Mouse (Mus musculus) heart, embryonic 15.5 days (tissue): ENCODE results near the gene Nos1ap. TPM values are rescaled to one million over a fixed set of nuclear protein-coding genes. Genes with fewer than 3 reads are reported as not detected.

Experiments
- ATAC-seq: fragments of 200-750 bp; cut with Nextera tagmentation; replicated peaks from 2 replicates; pipeline ENCODE4 v1.8.0; 2017; ENCODE audit warnings: low read depth, moderate TSS enrichment; ENCODE audit not compliant: insufficient number of reproducible peaks, insufficient read depth, low FRiP score
- H3K27ac ChIP-seq: fragments of 300-500 bp; sonication (generic); 2 replicates; pipeline ENCODE4 v1.5.1; 2015; ENCODE audit warnings: mild to moderate bottlenecking, inconsistent platforms
- H3K27me3 ChIP-seq: fragments of 300-500 bp; sonication (generic); 2 replicates; pipeline ENCODE4 v1.6.1; 2015; ENCODE audit warnings: inconsistent platforms
- H3K36me3 ChIP-seq: fragments of 300-500 bp; sonication (generic); 2 replicates; pipeline ENCODE4 v1.6.1; 2015; ENCODE audit warnings: mild to moderate bottlenecking, inconsistent platforms
- H3K4me1 ChIP-seq: fragments of 300-500 bp; sonication (generic); replicated peaks from 2 replicates; pipeline ENCODE4 v1.6.1; 2015; ENCODE audit warnings: inconsistent platforms
- H3K4me2 ChIP-seq: fragments of 300-500 bp; sonication (generic); 2 replicates; pipeline ENCODE4 v1.6.1; 2015; ENCODE audit warnings: inconsistent platforms, mild to moderate bottlenecking, moderate library complexity
- H3K4me3 ChIP-seq: fragments of 300-500 bp; sonication (generic); 2 replicates; pipeline ENCODE4 v1.5.1; 2015; ENCODE audit warnings: mild to moderate bottlenecking, inconsistent platforms
- H3K9ac ChIP-seq: fragments of 300-500 bp; sonication (generic); 2 replicates; pipeline ENCODE4 v1.6.1; 2015; ENCODE audit warnings: mild to moderate bottlenecking, inconsistent platforms
- H3K9me3 ChIP-seq: fragments of 300-500 bp; sonication (generic); replicated peaks from 2 replicates; pipeline ENCODE4 v1.6.1; 2016; ENCODE audit warnings: inconsistent platforms
- WGBS: fragments of 180-500 bp; shearing (Covaris S2); methylation state at CpG from one replicate; pipeline ENCODE4 v1.1.7; 2015; ENCODE audit warnings: mixed read lengths; 5-methylcytosine and 5-hydroxymethylcytosine counted together
- polyA plus RNA-seq: library from polyadenylated mRNA; unstranded; fragments of >200 nt; fragmentation: Nextera tagmentation; extraction: Ambion mirVana; gene quantifications from 2 replicates; pipeline ENCODE4 v1.2.1, GENCODE M21; 2015

Nos1ap gene
- polyA plus RNA-seq, 1 experiment from 2014 or later = 13.7 TPM

GRCm38 (mm10) chr1:170270281-170270680 lies 319.4 kb downstream of the Nos1ap start:
- H3K9ac ChIP-seq = no peak overlapping the region
- ATAC-seq = no peak
- WGBS = 66% methylated on average over 6 of the region's 6 CpGs

GRCm38 (mm10) chr1:170255560-170255910 lies 334.1 kb downstream of the Nos1ap start:
- Histone ChIP-seq H3K4me2 (peak overlapping the region; percentile 67), H3K27me3 (peaks cover 3% of the 10 kb centered on the region; the same call in 1 of the 2 replicates), H3K4me3 (peak overlapping the region; percentile 75), H3K4me1 (peaks cover 4% of the 10 kb centered on the region; the same call in 1 of the 2 replicates), H3K36me3 (no peaks in the 10 kb centered on the region), H3K9ac (peak overlapping the region; percentile 79), H3K27ac (peak overlapping the region; percentile 54; the same call in 1 of the 2 replicates), H3K9me3 (no peaks in the 10 kb centered on the region)
- WGBS = 2% methylated on average over 32 of the region's 32 CpGs
- peak; percentile 93 for ATAC-seq

More at GRCm38 (mm10) chr1:170270281-170270680, 319.4 kb downstream of the Nos1ap start:
- Histone ChIP-seq H3K36me3 (no peaks in the 10 kb centered on the region), H3K9me3 (no peaks in the 10 kb centered on the region), H3K4me2 (no peak overlapping the region), H3K4me1 (0 out of 2 replicates have a peak, but pooled peaks cover 2% of the 10 kb centered on the region), H3K4me3 (no peak overlapping the region), H3K27ac (no peak overlapping the region), H3K27me3 (no peaks in the 10 kb centered on the region)

- Histone ChIP-seq H3K9me3 (no peaks in the 10 kb centered on the region), H3K4me1 (peaks cover 4% of the 10 kb centered on the region; the same call in 1 of the 2 replicates), H3K27ac (peak overlapping the region; percentile 54; the same call in 1 of the 2 replicates), H3K36me3 (no peaks in the 10 kb centered on the region), H3K27me3 (peaks cover 3% of the 10 kb centered on the region; the same call in 1 of the 2 replicates), H3K9ac (peak overlapping the region; percentile 79), H3K4me3 (peak overlapping the region; percentile 75), H3K4me2 (peak overlapping the region; percentile 67)
- WGBS = 27% methylated on average over 30 of the region's 30 CpGs
- ATAC-seq = 0 out of 2 replicates have a peak, but pooled peaks have one; percentile 14
Measured at GRCm38 (mm10) chr1:170254893-170255559, 334.6 kb downstream of the Nos1ap start.

Other genes starting within 250 kb of the Nos1ap start
- gene Olfml2b, start 54.7 kb upstream of the Nos1ap start, polyA plus RNA-seq = 28.7 and 35.2 TPM in 2 replicates